Mouse (Mus musculus): ENCODE results near the gene Ift122. TPM values are rescaled to one million over a fixed set of nuclear protein-coding genes. Genes with fewer than 3 reads are reported as not detected.
A peak's percentile ranks its signal among the peaks of the same experiment; 100 is the strongest.

Ift122 gene
- total and polyA plus RNA-seq, 3 experiments: 3.3 to 8.0 TPM; not detected in 1

DNA sequence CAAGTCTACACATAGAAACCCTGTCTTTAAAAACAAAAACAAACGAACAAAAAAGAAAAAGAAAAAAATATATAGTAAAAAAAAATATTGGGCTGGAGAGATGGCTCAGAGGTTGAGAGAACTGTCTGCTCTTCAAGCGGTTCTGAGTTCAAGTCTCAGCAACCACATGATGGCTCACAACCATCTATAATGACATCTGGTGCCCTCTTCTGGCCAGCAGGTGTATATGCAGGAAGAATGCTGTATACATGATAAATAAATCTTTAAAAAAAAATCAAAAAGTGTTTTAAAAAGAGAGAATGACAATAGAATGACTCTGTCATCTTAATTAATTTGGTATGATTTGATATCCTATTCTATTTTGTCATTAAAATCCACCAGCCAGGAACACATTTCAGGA lies 1.2 kb downstream of the Ift122 start:
- no peak for TF ChIP-seq POLR2AphosphoS5 (IDR thresholded peaks at IDR 0.05; ENCODE audit: borderline replicate concordance, low read depth, low read length)
- peak; percentile 78 for TF ChIP-seq ZNF384 (IDR thresholded peaks at IDR 0.05; ENCODE audit: low read depth, low read length)
- TF ChIP-seq ZC3H11A (IDR thresholded peaks at IDR 0.05; ENCODE audit: low read depth, low read length): 0 out of 2 replicates have a peak, but pooled peaks have one; percentile 21
- TF ChIP-seq USF1 (IDR thresholded peaks at IDR 0.05; ENCODE audit: low read depth, low read length): peak; percentile 37; the same call in 1 of the 2 replicates
- 0 out of 2 replicates have a peak, but pooled peaks have one; percentile 22 for TF ChIP-seq HCFC1 (IDR thresholded peaks at IDR 0.05; ENCODE audit: low read depth, low read length)
- TF ChIP-seq CTCF (IDR thresholded peaks at IDR 0.05 in 2 of 3, conservative IDR thresholded peaks at IDR 0.05 in 1 of 3; ENCODE audit: control insufficient read depth in 1 of 3, insufficient read depth in 1 of 3, low read depth in 2 of 3, low read length in 3 of 3, poor library complexity in 1 of 3, severe bottlenecking in 1 of 3): peak; percentile 35 to 61 (median 48)
- peak; percentile 44 for TF ChIP-seq RAD21 (IDR thresholded peaks at IDR 0.05; ENCODE audit: low read depth, low read length)
- TF ChIP-seq MYB (IDR thresholded peaks at IDR 0.05; ENCODE audit: low read depth, low read length): no peak
- TF ChIP-seq SMC3 (IDR thresholded peaks at IDR 0.05; ENCODE audit: low read depth, low read length): peak; percentile 45
- DNase-seq (ENCODE audit: low read depth, low spot score): peak; percentile 69

DNA sequence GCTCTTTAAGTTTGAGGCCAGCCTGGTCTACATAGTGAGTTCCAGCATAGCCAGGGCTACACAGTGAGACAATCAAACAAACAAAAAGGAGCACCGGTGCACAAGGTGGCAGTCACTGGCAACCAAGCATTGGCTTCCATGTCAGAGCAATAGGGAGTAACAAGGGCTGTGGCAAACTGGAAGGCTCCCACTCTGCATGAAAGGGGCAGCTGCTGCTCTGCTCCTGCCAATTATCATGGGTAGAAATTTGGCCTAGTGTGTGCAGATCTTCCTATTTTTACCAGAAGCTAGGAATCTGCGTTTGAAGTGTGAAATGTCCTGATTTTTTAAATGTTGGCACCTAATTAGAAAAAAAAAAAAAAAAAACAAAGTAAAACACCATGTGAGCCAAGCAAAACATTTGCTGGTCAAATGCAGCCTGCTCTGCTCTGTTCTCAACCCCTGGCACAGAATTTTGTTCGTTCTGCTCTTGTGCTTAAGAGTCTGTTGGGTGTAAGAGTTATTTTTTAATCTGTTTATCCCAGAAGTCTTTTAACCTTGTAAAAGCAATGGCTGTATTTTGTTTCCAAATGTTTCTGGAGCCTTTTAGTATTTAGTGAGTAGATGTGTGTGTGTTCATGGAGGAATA lies 2.6 kb downstream of the Ift122 start:
- H3K4me3 ChIP-seq (ENCODE audit: control insufficient read depth in 1 of 2, insufficient read depth in 1 of 2, low read depth in 2 of 2, low read length in 2 of 2): no peak overlapping the region
- DNase-seq (ENCODE audit: low read depth, low spot score): no peak
- no peaks in the 10 kb centered on the region for H3K27me3 ChIP-seq (ENCODE audit: control insufficient read depth in 1 of 2, insufficient read depth in 2 of 2, low read length in 2 of 2)
- H3K9me3 ChIP-seq (replicated peaks; ENCODE audit: insufficient read depth, low read length): no peaks in the 10 kb centered on the region
- no peak overlapping the region for H3K27ac ChIP-seq (ENCODE audit: control insufficient read depth, low read depth, low read length)
- H3K79me2 ChIP-seq (ENCODE audit: control insufficient read depth, insufficient read depth, low read length, poor library complexity): peaks cover 12% of the 10 kb centered on the region
- no peak for TF ChIP-seq USF2 (IDR thresholded peaks at IDR 0.05; ENCODE audit: borderline replicate concordance in 1 of 2, insufficient read depth in 1 of 2, low read depth in 1 of 2, low read length in 2 of 2)
- no peak overlapping the region for H3K9ac ChIP-seq (ENCODE audit: control insufficient read depth, low read depth, low read length, poor library complexity, severe bottlenecking)
- H3K36me3 ChIP-seq (ENCODE audit: control insufficient read depth in 1 of 2, insufficient read depth in 2 of 2, low read length in 2 of 2): peaks cover 0 to 12% of the 10 kb centered on the region in 2 experiments; a peak in 2 of 4 replicates
- peaks cover 0 to 6% of the 10 kb centered on the region in 2 experiments; a peak in 1 of 4 replicates for H3K4me1 ChIP-seq (ENCODE audit: control insufficient read depth in 1 of 2, insufficient read depth in 2 of 2, low read length in 2 of 2)

More for the DNA sequence above, 1.2 kb downstream of the Ift122 start:
- Histone ChIP-seq H3K27ac (ENCODE audit: control insufficient read depth, low read depth, low read length) (no peak overlapping the region), H3K79me2 (ENCODE audit: control insufficient read depth, insufficient read depth, low read length, poor library complexity) (peaks cover 12% of the 10 kb centered on the region), H3K4me1 (ENCODE audit: control insufficient read depth in 1 of 2, insufficient read depth in 2 of 2, low read length in 2 of 2) (peaks cover 0 to 6% of the 10 kb centered on the region in 2 experiments; a peak in 1 of 4 replicates), H3K9ac (ENCODE audit: control insufficient read depth, low read depth, low read length, poor library complexity, severe bottlenecking) (no peak overlapping the region), H3K27me3 (ENCODE audit: control insufficient read depth in 1 of 2, insufficient read depth in 2 of 2, low read length in 2 of 2) (no peaks in the 10 kb centered on the region), H3K36me3 (ENCODE audit: control insufficient read depth in 1 of 2, insufficient read depth in 2 of 2, low read length in 2 of 2) (peaks cover 0 to 12% of the 10 kb centered on the region in 2 experiments; a peak in 2 of 4 replicates), H3K9me3 (replicated peaks; ENCODE audit: insufficient read depth, low read length) (no peaks in the 10 kb centered on the region), H3K4me3 (ENCODE audit: control insufficient read depth in 1 of 2, insufficient read depth in 1 of 2, low read depth in 2 of 2, low read length in 2 of 2) (no peak overlapping the region)

GRCm38 (mm10) chr6:115856361-115856745 lies 3.1 kb downstream of the Ift122 start:
- H3K4me3 ChIP-seq (ENCODE audit: control insufficient read depth in 1 of 2, insufficient read depth in 1 of 2, low read depth in 2 of 2, low read length in 2 of 2): no peak overlapping the region
- no peak for DNase-seq (ENCODE audit: low read depth, low spot score)

More at GRCm38 (mm10) chr6:115856361-115856745, 3.1 kb downstream of the Ift122 start:
- peaks cover 0 to 9% of the 10 kb centered on the region in 2 experiments; a peak in 2 of 4 replicates for H3K36me3 ChIP-seq (ENCODE audit: control insufficient read depth in 1 of 2, insufficient read depth in 2 of 2, low read length in 2 of 2)
- peaks cover 9% of the 10 kb centered on the region for H3K79me2 ChIP-seq (ENCODE audit: control insufficient read depth, insufficient read depth, low read length, poor library complexity)
- H3K27me3 ChIP-seq (ENCODE audit: control insufficient read depth in 1 of 2, insufficient read depth in 2 of 2, low read length in 2 of 2): no peaks in the 10 kb centered on the region
- no peak overlapping the region for H3K9ac ChIP-seq (ENCODE audit: control insufficient read depth, low read depth, low read length, poor library complexity, severe bottlenecking)
- peaks cover 0 to 6% of the 10 kb centered on the region in 2 experiments; a peak in 1 of 4 replicates for H3K4me1 ChIP-seq (ENCODE audit: control insufficient read depth in 1 of 2, insufficient read depth in 2 of 2, low read length in 2 of 2)
- H3K9me3 ChIP-seq (replicated peaks; ENCODE audit: insufficient read depth, low read length): no peaks in the 10 kb centered on the region
- no peak overlapping the region for H3K27ac ChIP-seq (ENCODE audit: control insufficient read depth, low read depth, low read length)
- TF ChIP-seq TAL1 (IDR thresholded peaks at IDR 0.05; ENCODE audit: low read length) (no peak), E2F4 (IDR thresholded peaks at IDR 0.05; ENCODE audit: borderline replicate concordance, low read depth, low read length) (no peak), POLR2A (IDR thresholded peaks at IDR 0.05; ENCODE audit: control insufficient read depth in 1 of 2, insufficient read depth in 1 of 2, low read depth in 1 of 2, low read length in 2 of 2, poor library complexity in 1 of 2) (no peak), MYC (IDR thresholded peaks at IDR 0.05; ENCODE audit: low read depth, low read length) (no peak), MAX (IDR thresholded peaks at IDR 0.05; ENCODE audit: low read length) (no peak)
